Mouse (Mus musculus): ENCODE results near the gene Hs6st3. TPM values are rescaled to one million over a fixed set of nuclear protein-coding genes. Genes with fewer than 3 reads are reported as not detected.

The Hs6st3 gene
- polyA plus RNA-seq, 1 experiment from 2014 or later, result 0.80 TPM

- no peaks in the 10 kb centered on the region for H3K4me1 ChIP-seq
- H3K36me3 ChIP-seq, result no peaks in the 10 kb centered on the region
- no peak overlapping the region for H3K27ac ChIP-seq
- 94% methylated on average over 2 of the region's 2 CpGs for WGBS
- H3K9ac ChIP-seq, result no peak overlapping the region
- H3K4me3 ChIP-seq, result no peak overlapping the region
- no peak for ATAC-seq (ENCODE audit: low FRiP score)
- H3K4me2 ChIP-seq (replicated peaks), result no peak overlapping the region
- no peaks in the 10 kb centered on the region for H3K27me3 ChIP-seq
- no peaks in the 10 kb centered on the region for H3K9me3 ChIP-seq (replicated peaks)
Measured at GRCm38 (mm10) chr14:119612793-119613192, 474.7 kb downstream of the Hs6st3 start.

DNA sequence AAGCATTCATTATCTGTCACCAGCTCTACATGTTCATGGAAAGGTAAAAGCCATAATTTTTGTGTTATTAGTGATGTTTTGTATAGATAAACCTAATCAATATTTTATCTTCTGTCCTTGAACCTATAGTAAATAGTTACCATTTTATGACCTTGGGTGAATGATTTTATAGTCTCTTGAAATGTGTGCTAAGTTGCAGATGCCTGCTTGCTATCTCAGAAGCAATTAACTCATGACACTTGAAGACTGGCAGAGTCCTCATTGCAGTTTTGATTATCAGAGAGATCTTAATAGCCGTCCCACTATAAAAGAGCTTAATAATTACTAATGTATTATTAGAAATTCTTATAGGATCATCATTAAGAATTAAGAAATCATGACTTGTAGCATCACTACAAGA lies 491.0 kb downstream of the Hs6st3 start:
- Histone ChIP-seq H3K36me3 (no peaks in the 10 kb centered on the region), H3K9me3 (replicated peaks) (no peaks in the 10 kb centered on the region), H3K27me3 (no peaks in the 10 kb centered on the region), H3K4me3 (no peak overlapping the region), H3K9ac (no peak overlapping the region), H3K4me1 (no peaks in the 10 kb centered on the region), H3K27ac (no peak overlapping the region), H3K4me2 (replicated peaks) (no peak overlapping the region)
- 92% methylated on average over 1 of the region's 1 CpGs for WGBS
- ATAC-seq (ENCODE audit: low FRiP score), result no peak

- no peak for ATAC-seq (ENCODE audit: low FRiP score)
- Histone ChIP-seq H3K4me1 (no peaks in the 10 kb centered on the region), H3K4me3 (no peak overlapping the region), H3K9ac (no peak overlapping the region), H3K4me2 (replicated peaks) (no peak overlapping the region), H3K9me3 (replicated peaks) (no peaks in the 10 kb centered on the region), H3K27ac (no peak overlapping the region), H3K27me3 (no peaks in the 10 kb centered on the region), H3K36me3 (no peaks in the 10 kb centered on the region)
- WGBS, result 78% methylated on average over 3 of the region's 3 CpGs
Measured at GRCm38 (mm10) chr14:119633090-119633489, 494.9 kb downstream of the Hs6st3 start.

- Histone ChIP-seq H3K4me3 (no peak overlapping the region), H3K9ac (no peak overlapping the region), H3K36me3 (no peaks in the 10 kb centered on the region), H3K4me2 (replicated peaks) (no peak overlapping the region), H3K27me3 (no peaks in the 10 kb centered on the region), H3K4me1 (no peaks in the 10 kb centered on the region), H3K9me3 (replicated peaks) (no peaks in the 10 kb centered on the region), H3K27ac (no peak overlapping the region)
- no peak for ATAC-seq (ENCODE audit: low FRiP score)
- 87% methylated on average over 3 of the region's 3 CpGs for WGBS
Measured at GRCm38 (mm10) chr14:119633626-119634025, 495.5 kb downstream of the Hs6st3 start.

DNA sequence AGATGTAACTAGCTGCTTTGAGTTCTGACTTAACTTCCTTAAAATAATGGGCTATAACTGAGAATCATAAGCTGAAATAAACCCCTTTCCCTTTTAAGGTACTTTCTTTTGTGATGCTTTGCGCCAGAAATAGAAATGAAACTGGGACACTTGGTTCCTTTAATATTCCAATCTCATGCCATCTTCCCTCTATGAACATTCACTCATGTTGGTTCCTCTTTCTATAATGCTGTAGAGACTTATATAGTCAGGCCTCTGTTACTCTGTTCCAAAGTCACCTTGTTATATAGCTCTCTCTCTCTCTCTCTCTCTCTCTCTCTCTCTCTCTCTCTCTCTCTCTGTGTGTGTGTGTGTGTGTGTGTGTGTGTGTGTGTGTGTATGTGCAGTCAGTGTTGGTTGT lies 504.7 kb downstream of the Hs6st3 start:
- Histone ChIP-seq H3K4me2 (replicated peaks) (no peak overlapping the region), H3K4me3 (no peak overlapping the region), H3K27me3 (no peaks in the 10 kb centered on the region), H3K9ac (no peak overlapping the region), H3K4me1 (no peaks in the 10 kb centered on the region), H3K27ac (no peak overlapping the region), H3K36me3 (no peaks in the 10 kb centered on the region), H3K9me3 (replicated peaks) (no peaks in the 10 kb centered on the region)
- ATAC-seq (ENCODE audit: low FRiP score), result no peak
- WGBS, result 97% methylated on average over 1 of the region's 1 CpGs

- no peaks in the 10 kb centered on the region for H3K27me3 ChIP-seq
- H3K4me2 ChIP-seq (replicated peaks), result no peak overlapping the region
- no peaks in the 10 kb centered on the region for H3K9me3 ChIP-seq (replicated peaks)
- WGBS, result 93% methylated on average over 12 of the region's 12 CpGs
- no peak overlapping the region for H3K27ac ChIP-seq
- no peak overlapping the region for H3K9ac ChIP-seq
- no peak overlapping the region for H3K4me3 ChIP-seq
- H3K4me1 ChIP-seq, result no peaks in the 10 kb centered on the region
- no peaks in the 10 kb centered on the region for H3K36me3 ChIP-seq
- no peak for ATAC-seq (ENCODE audit: low FRiP score)
Measured at GRCm38 (mm10) chr14:119643840-119644239, 505.7 kb downstream of the Hs6st3 start.

DNA sequence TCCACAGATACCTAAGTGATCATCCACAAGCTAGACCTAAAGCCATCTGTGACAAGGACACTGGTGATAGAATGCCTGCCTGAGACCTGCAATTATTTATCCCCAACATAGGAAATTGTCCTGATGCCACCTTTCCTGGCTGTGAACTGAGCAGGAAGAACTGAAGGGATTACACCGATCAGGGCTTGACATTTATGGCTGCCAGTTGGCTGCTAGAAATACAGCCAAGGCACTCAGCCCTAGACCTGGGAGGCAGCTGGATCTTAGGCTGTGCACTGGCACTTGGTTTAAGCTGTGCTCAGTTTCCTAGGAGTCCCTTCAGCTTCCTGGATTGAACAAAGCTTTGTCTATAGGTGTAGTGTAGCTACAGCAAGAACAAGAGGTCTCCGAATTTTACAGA lies 518.8 kb downstream of the Hs6st3 start:
- no peak overlapping the region for H3K9ac ChIP-seq
- H3K4me1 ChIP-seq, result no peaks in the 10 kb centered on the region
- ATAC-seq (ENCODE audit: low FRiP score), result no peak
- WGBS, result 89% methylated on average over 2 of the region's 2 CpGs
- no peaks in the 10 kb centered on the region for H3K36me3 ChIP-seq
- no peaks in the 10 kb centered on the region for H3K27me3 ChIP-seq
- no peak overlapping the region for H3K4me3 ChIP-seq
- H3K9me3 ChIP-seq (replicated peaks), result no peaks in the 10 kb centered on the region
- H3K4me2 ChIP-seq (replicated peaks), result no peak overlapping the region
- H3K27ac ChIP-seq, result no peak overlapping the region

- Histone ChIP-seq H3K36me3 (no peaks in the 10 kb centered on the region), H3K4me1 (no peaks in the 10 kb centered on the region), H3K4me2 (replicated peaks) (no peak overlapping the region), H3K9ac (no peak overlapping the region), H3K4me3 (no peak overlapping the region), H3K27me3 (no peaks in the 10 kb centered on the region), H3K27ac (peak overlapping the region; percentile 12; the same call in 1 of the 2 replicates), H3K9me3 (replicated peaks) (no peaks in the 10 kb centered on the region)
- 58% methylated on average over 5 of the region's 5 CpGs for WGBS
- ATAC-seq (ENCODE audit: low FRiP score), result no peak
Measured at GRCm38 (mm10) chr14:119665741-119666141, 527.6 kb downstream of the Hs6st3 start.

- H3K27me3 ChIP-seq, result no peaks in the 10 kb centered on the region
- ATAC-seq (ENCODE audit: low FRiP score), result no peak
- 90% methylated on average over 1 of the region's 1 CpGs for WGBS
- no peaks in the 10 kb centered on the region for H3K9me3 ChIP-seq (replicated peaks)
- no peak overlapping the region for H3K4me3 ChIP-seq
- H3K27ac ChIP-seq, result no peak overlapping the region
- no peaks in the 10 kb centered on the region for H3K36me3 ChIP-seq
- H3K9ac ChIP-seq, result no peak overlapping the region
- no peak overlapping the region for H3K4me2 ChIP-seq (replicated peaks)
- no peaks in the 10 kb centered on the region for H3K4me1 ChIP-seq
Measured at GRCm38 (mm10) chr14:119667421-119667820, 529.3 kb downstream of the Hs6st3 start.

DNA sequence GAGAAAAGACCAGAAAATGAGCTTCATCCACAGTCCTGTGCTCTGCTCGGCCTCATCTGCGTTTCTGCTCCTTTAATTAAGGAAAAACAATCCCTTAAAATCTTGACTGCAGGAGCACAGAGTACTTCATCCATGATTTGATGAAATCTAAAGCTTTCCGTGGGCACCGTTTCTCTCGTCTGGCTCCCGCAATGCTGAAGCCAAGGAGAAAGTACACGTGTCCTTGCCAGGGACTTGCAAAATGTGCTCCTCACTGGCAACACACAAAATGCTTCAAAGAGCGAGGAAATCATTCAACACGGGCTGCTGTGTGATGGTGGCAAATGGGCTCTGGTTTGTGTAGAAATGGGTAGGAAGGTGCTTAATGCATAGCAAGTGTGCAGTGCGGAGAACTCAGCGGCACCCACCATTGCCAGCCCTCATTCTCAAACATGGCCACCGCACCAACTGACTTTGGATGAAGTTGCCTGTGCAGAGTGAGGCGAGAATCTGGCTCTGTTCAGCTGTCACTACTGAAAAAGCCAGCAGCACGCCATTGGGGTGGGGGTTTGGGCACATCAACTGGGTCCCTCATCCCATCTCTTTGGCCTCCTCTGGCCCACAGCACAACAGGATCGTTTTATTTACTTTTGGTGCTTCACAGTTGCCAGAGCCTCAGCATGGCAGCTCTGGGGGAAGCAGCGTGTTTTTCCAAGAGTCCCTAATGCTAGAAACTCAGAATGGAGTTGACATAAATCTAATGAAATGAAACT lies 532.9 kb downstream of the Hs6st3 start:
- WGBS, result 87% methylated on average over 16 of the region's 16 CpGs
- Histone ChIP-seq H3K36me3 (no peaks in the 10 kb centered on the region), H3K27ac (no peak overlapping the region), H3K9me3 (replicated peaks) (no peaks in the 10 kb centered on the region), H3K4me3 (no peak overlapping the region), H3K4me1 (no peaks in the 10 kb centered on the region), H3K4me2 (replicated peaks) (no peak overlapping the region), H3K9ac (no peak overlapping the region), H3K27me3 (no peaks in the 10 kb centered on the region)
- no peak for ATAC-seq (ENCODE audit: low FRiP score)

GRCm38 (mm10) chr14:119678574-119678973 lies 540.4 kb downstream of the Hs6st3 start:
- H3K9ac ChIP-seq, result no peak overlapping the region
- H3K36me3 ChIP-seq, result no peaks in the 10 kb centered on the region
- H3K27me3 ChIP-seq, result no peaks in the 10 kb centered on the region
- no peak for ATAC-seq (ENCODE audit: low FRiP score)
- no peak overlapping the region for H3K4me3 ChIP-seq
- H3K4me1 ChIP-seq, result no peaks in the 10 kb centered on the region
- no peak overlapping the region for H3K4me2 ChIP-seq (replicated peaks)
- H3K9me3 ChIP-seq (replicated peaks), result no peaks in the 10 kb centered on the region
- H3K27ac ChIP-seq, result no peak overlapping the region
- WGBS, result 92% methylated on average over 11 of the region's 11 CpGs

GRCm38 (mm10) chr14:119680052-119680451 lies 541.9 kb downstream of the Hs6st3 start:
- Histone ChIP-seq H3K4me3 (no peak overlapping the region), H3K27ac (no peak overlapping the region), H3K4me1 (no peaks in the 10 kb centered on the region), H3K4me2 (replicated peaks) (no peak overlapping the region), H3K36me3 (no peaks in the 10 kb centered on the region), H3K9ac (no peak overlapping the region), H3K9me3 (replicated peaks) (no peaks in the 10 kb centered on the region), H3K27me3 (no peaks in the 10 kb centered on the region)
- no peak for ATAC-seq (ENCODE audit: low FRiP score)
- 90% methylated on average over 4 of the region's 4 CpGs for WGBS

DNA sequence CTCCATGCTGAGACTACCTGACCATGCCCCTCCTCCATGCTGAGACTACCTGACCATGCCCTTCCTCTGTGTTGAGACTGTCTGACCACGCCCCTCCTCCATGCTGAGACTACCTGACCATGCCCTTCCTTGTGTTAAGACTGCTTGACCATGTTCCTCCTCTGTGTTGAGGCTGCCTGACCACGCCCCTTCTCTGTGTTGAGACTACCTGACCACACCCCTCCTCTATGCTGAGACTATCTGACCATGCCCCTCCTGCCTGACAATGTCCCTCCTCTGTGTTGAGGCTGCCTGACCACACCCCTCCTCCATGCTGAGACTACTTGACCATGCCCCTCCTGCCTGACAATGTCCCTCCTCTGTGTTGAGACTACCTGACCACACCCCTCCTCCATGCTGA lies 549.7 kb downstream of the Hs6st3 start:
- peak; percentile 19; the same call in 1 of the 2 replicates for ATAC-seq (ENCODE audit: low FRiP score)
- Histone ChIP-seq H3K27ac (no peak overlapping the region), H3K27me3 (no peaks in the 10 kb centered on the region), H3K9me3 (replicated peaks) (no peaks in the 10 kb centered on the region), H3K4me2 (replicated peaks) (no peak overlapping the region), H3K9ac (no peak overlapping the region), H3K4me3 (no peak overlapping the region), H3K36me3 (no peaks in the 10 kb centered on the region), H3K4me1 (no peaks in the 10 kb centered on the region)
- 88% methylated on average over 2 of the region's 2 CpGs for WGBS

Data from hindbrain, embryonic 12.5 days (tissue).